Mouse (Mus musculus) 3134 (cell line): ENCODE measurements around the gene Vmn2r68.

ENCODE experiments used
- DNase-seq: peaks from one replicate; pipeline ENCODE4 v3.0.0-alpha.2; 2011; ENCODE audit warnings: low spot score; ENCODE audit not compliant: insufficient read length; ENCODE audit errors: extremely low read depth

Vmn2r68 gene

GRCm38 (mm10) chr7:85237683-85238082, at the start of gene Vmn2r68:
Gene Vmn2r68 (minus strand): TSS chr7:85237783.
- DNase-seq: no peak
